Mouse (Mus musculus) midbrain, embryonic 15.5 days (tissue): ENCODE data around the gene Ctnna2. TPM values are rescaled to one million over a fixed set of nuclear protein-coding genes. Genes with fewer than 3 reads are reported as not detected.

Experiments used
- ATAC-seq: fragments of 200-750 bp; cut with Nextera tagmentation; replicated peaks from 2 replicates; pipeline ENCODE4 v1.8.0; 2017; ENCODE audit warnings: moderate TSS enrichment
- H3K27ac ChIP-seq: fragments of 300-500 bp; sonication (generic); 2 replicates; pipeline ENCODE4 v1.5.1; 2015; ENCODE audit warnings: mild to moderate bottlenecking, inconsistent platforms
- H3K27me3 ChIP-seq: fragments of 300-500 bp; sonication (generic); replicated peaks from 2 replicates; pipeline ENCODE4 v1.6.1; 2015; ENCODE audit warnings: inconsistent platforms
- H3K36me3 ChIP-seq: fragments of 300-500 bp; sonication (generic); replicated peaks from 2 replicates; pipeline ENCODE4 v1.6.1; 2015; ENCODE audit warnings: inconsistent platforms
- H3K4me1 ChIP-seq: fragments of 300-500 bp; sonication (generic); 2 replicates; pipeline ENCODE4 v1.6.1; 2015; ENCODE audit warnings: inconsistent platforms
- H3K4me2 ChIP-seq: fragments of 300-500 bp; sonication (generic); 2 replicates; pipeline ENCODE4 v1.6.1; 2015; ENCODE audit warnings: inconsistent platforms, mild to moderate bottlenecking, moderate library complexity
- H3K4me3 ChIP-seq: fragments of 300-500 bp; sonication (generic); 2 replicates; pipeline ENCODE4 v1.5.1; 2015; ENCODE audit warnings: mild to moderate bottlenecking, inconsistent platforms
- H3K9ac ChIP-seq: fragments of 300-500 bp; sonication (generic); 2 replicates; pipeline ENCODE4 v1.6.1; 2015; ENCODE audit warnings: mild to moderate bottlenecking, inconsistent platforms
- H3K9me3 ChIP-seq: fragments of 300-500 bp; sonication (generic); 2 replicates; pipeline ENCODE4 v1.6.1; 2016; ENCODE audit warnings: inconsistent platforms
- WGBS: fragments of 180-500 bp; shearing (Covaris S2); methylation state at CpG from one replicate; pipeline ENCODE4 v1.1.7; 2015; ENCODE audit warnings: mixed read lengths; 5-methylcytosine and 5-hydroxymethylcytosine counted together
- polyA plus RNA-seq: library from polyadenylated mRNA; unstranded; fragments of >200 nt; fragmentation: Nextera tagmentation; extraction: Ambion mirVana; gene quantifications from 2 replicates; pipeline ENCODE4 v1.2.1, GENCODE M21; 2015

Gene Ctnna2
- polyA plus RNA-seq, 1 experiment from 2014 or later, result 145 TPM

GRCm38 (mm10) chr6:77047568-77047967 is 931.9 kb downstream of the Ctnna2 start:
- 20% methylated on average over 1 of the region's 1 CpGs for WGBS
- H3K9me3 ChIP-seq, result no peaks in the 10 kb centered on the region
- H3K4me2 ChIP-seq, result no peak overlapping the region
- ATAC-seq, result no peak
- H3K27ac ChIP-seq, result no peak overlapping the region
- H3K4me3 ChIP-seq, result no peak overlapping the region
- no peaks in the 10 kb centered on the region for H3K36me3 ChIP-seq
- no peaks in the 10 kb centered on the region for H3K27me3 ChIP-seq
- H3K4me1 ChIP-seq, result 0 out of 2 replicates have a peak, but pooled peaks cover 7% of the 10 kb centered on the region
- H3K9ac ChIP-seq, result no peak overlapping the region

GRCm38 (mm10) chr6:77025066-77025465 is 954.4 kb downstream of the Ctnna2 start:
- H3K4me1 ChIP-seq, result no peaks in the 10 kb centered on the region
- ATAC-seq, result no peak
- H3K9ac ChIP-seq, result no peak overlapping the region

GRCm38 (mm10) chr6:77013194-77013593 is 966.3 kb downstream of the Ctnna2 start:
- 66% methylated on average over 2 of the region's 2 CpGs for WGBS
- H3K27me3 ChIP-seq, result no peaks in the 10 kb centered on the region
- no peak overlapping the region for H3K4me3 ChIP-seq
- no peak overlapping the region for H3K9ac ChIP-seq
- H3K4me2 ChIP-seq, result no peak overlapping the region
- no peak overlapping the region for H3K27ac ChIP-seq
- H3K9me3 ChIP-seq, result no peaks in the 10 kb centered on the region
- H3K36me3 ChIP-seq, result no peaks in the 10 kb centered on the region
- H3K4me1 ChIP-seq, result no peaks in the 10 kb centered on the region
- ATAC-seq, result no peak

More at GRCm38 (mm10) chr6:77025066-77025465, 954.4 kb downstream of the Ctnna2 start:
- Histone ChIP-seq H3K4me3 (no peak overlapping the region), H3K36me3 (no peaks in the 10 kb centered on the region), H3K9me3 (no peaks in the 10 kb centered on the region), H3K27ac (no peak overlapping the region), H3K27me3 (no peaks in the 10 kb centered on the region), H3K4me2 (no peak overlapping the region)

GRCm38 (mm10) chr6:77011001-77011400 is 968.5 kb downstream of the Ctnna2 start:
- H3K4me3 ChIP-seq, result no peak overlapping the region
- no peak overlapping the region for H3K27ac ChIP-seq
- ATAC-seq, result no peak
- no peaks in the 10 kb centered on the region for H3K4me1 ChIP-seq
- no peaks in the 10 kb centered on the region for H3K27me3 ChIP-seq
- no peak overlapping the region for H3K4me2 ChIP-seq
- no peaks in the 10 kb centered on the region for H3K36me3 ChIP-seq
- no peak overlapping the region for H3K9ac ChIP-seq
- no peaks in the 10 kb centered on the region for H3K9me3 ChIP-seq
- 79% methylated on average over 1 of the region's 1 CpGs for WGBS

- no peaks in the 10 kb centered on the region for H3K27me3 ChIP-seq
- H3K4me3 ChIP-seq, result no peak overlapping the region
- H3K27ac ChIP-seq, result no peak overlapping the region
- H3K9me3 ChIP-seq, result no peaks in the 10 kb centered on the region
- 75% methylated on average over 3 of the region's 3 CpGs for WGBS
- ATAC-seq, result no peak
- H3K9ac ChIP-seq, result no peak overlapping the region
- H3K36me3 ChIP-seq, result no peaks in the 10 kb centered on the region
- H3K4me1 ChIP-seq, result no peaks in the 10 kb centered on the region
- no peak overlapping the region for H3K4me2 ChIP-seq
Measured at GRCm38 (mm10) chr6:76992128-76992527, 987.4 kb downstream of the Ctnna2 start.

GRCm38 (mm10) chr6:76984773-76985172 is 994.7 kb downstream of the Ctnna2 start:
- Histone ChIP-seq H3K9me3 (no peaks in the 10 kb centered on the region), H3K27ac (no peak overlapping the region), H3K4me1 (no peaks in the 10 kb centered on the region), H3K36me3 (no peaks in the 10 kb centered on the region), H3K27me3 (no peaks in the 10 kb centered on the region), H3K4me2 (no peak overlapping the region), H3K4me3 (no peak overlapping the region), H3K9ac (no peak overlapping the region)
- no peak for ATAC-seq
- 63% methylated on average over 4 of the region's 4 CpGs for WGBS

- no peak overlapping the region for H3K4me2 ChIP-seq
- no peak for ATAC-seq
- H3K4me1 ChIP-seq, result peaks cover 7% of the 10 kb centered on the region; the same call in 1 of the 2 replicates
- H3K4me3 ChIP-seq, result no peak overlapping the region
- no peak overlapping the region for H3K27ac ChIP-seq
- 90% methylated on average over 1 of the region's 1 CpGs for WGBS
- H3K9me3 ChIP-seq, result no peaks in the 10 kb centered on the region
- no peaks in the 10 kb centered on the region for H3K36me3 ChIP-seq
- H3K9ac ChIP-seq, result no peak overlapping the region
- no peaks in the 10 kb centered on the region for H3K27me3 ChIP-seq
Measured at GRCm38 (mm10) chr6:76981651-76982050, 997.8 kb downstream of the Ctnna2 start.

- H3K9me3 ChIP-seq, result no peaks in the 10 kb centered on the region
- no peak overlapping the region for H3K27ac ChIP-seq
- H3K9ac ChIP-seq, result no peak overlapping the region
- H3K4me3 ChIP-seq, result no peak overlapping the region
- no peak overlapping the region for H3K4me2 ChIP-seq
- H3K27me3 ChIP-seq, result no peaks in the 10 kb centered on the region
- no peaks in the 10 kb centered on the region for H3K36me3 ChIP-seq
- ATAC-seq, result no peak
- 77% methylated on average over 5 of the region's 5 CpGs for whole genome bisulfite sequencing
- peaks cover 7% of the 10 kb centered on the region; the same call in 1 of the 2 replicates for H3K4me1 ChIP-seq
Measured at GRCm38 (mm10) chr6:76979247-76979850, 1000.1 kb downstream of the Ctnna2 start.

- H3K4me1 ChIP-seq, result peaks cover 7% of the 10 kb centered on the region; the same call in 1 of the 2 replicates
- peak overlapping the region; percentile 31; the same call in 1 of the 2 replicates for H3K27ac ChIP-seq
- 10% methylated on average over 3 of the region's 3 CpGs for WGBS
- no peak overlapping the region for H3K4me2 ChIP-seq
- no peak overlapping the region for H3K4me3 ChIP-seq
- ATAC-seq, result peak; percentile 88
- no peak overlapping the region for H3K9ac ChIP-seq
- H3K9me3 ChIP-seq, result no peaks in the 10 kb centered on the region
- H3K36me3 ChIP-seq, result no peaks in the 10 kb centered on the region
- H3K27me3 ChIP-seq, result no peaks in the 10 kb centered on the region
Measured at GRCm38 (mm10) chr6:76977817-76978216, 1001.7 kb downstream of the Ctnna2 start.

- Histone ChIP-seq H3K4me3 (no peak overlapping the region), H3K4me2 (no peak overlapping the region), H3K9ac (no peak overlapping the region), H3K9me3 (no peaks in the 10 kb centered on the region), H3K27me3 (no peaks in the 10 kb centered on the region), H3K36me3 (no peaks in the 10 kb centered on the region), H3K27ac (no peak overlapping the region), H3K4me1 (peaks cover 7% of the 10 kb centered on the region; the same call in 1 of the 2 replicates)
- no peak for ATAC-seq
- 44% methylated on average over 1 of the region's 1 CpGs for WGBS
Measured at GRCm38 (mm10) chr6:76974297-76974696, 1005.2 kb downstream of the Ctnna2 start.

- Histone ChIP-seq H3K9me3 (no peaks in the 10 kb centered on the region), H3K36me3 (no peaks in the 10 kb centered on the region), H3K4me3 (no peak overlapping the region), H3K4me1 (no peaks in the 10 kb centered on the region), H3K27me3 (no peaks in the 10 kb centered on the region), H3K4me2 (no peak overlapping the region), H3K27ac (0 out of 2 replicates have a peak overlapping the region, but pooled peaks have one; percentile 6), H3K9ac (no peak overlapping the region)
- 0 out of 2 replicates have a peak, but pooled peaks have one; percentile 42 for ATAC-seq
- 46% methylated on average over 5 of the region's 5 CpGs for WGBS
Measured at GRCm38 (mm10) chr6:76964998-76965432, 1014.5 kb downstream of the Ctnna2 start.

- ATAC-seq, result no peak
- Histone ChIP-seq H3K4me2 (no peak overlapping the region), H3K4me3 (no peak overlapping the region), H3K36me3 (no peaks in the 10 kb centered on the region), H3K4me1 (no peaks in the 10 kb centered on the region), H3K27ac (no peak overlapping the region), H3K9me3 (no peaks in the 10 kb centered on the region), H3K27me3 (no peaks in the 10 kb centered on the region), H3K9ac (no peak overlapping the region)
- WGBS, result 81% methylated on average over 4 of the region's 4 CpGs
Measured at GRCm38 (mm10) chr6:76908086-76908485, 1071.4 kb downstream of the Ctnna2 start.

- Histone ChIP-seq H3K4me1 (no peaks in the 10 kb centered on the region), H3K27me3 (no peaks in the 10 kb centered on the region), H3K4me3 (no peak overlapping the region), H3K27ac (no peak overlapping the region), H3K9me3 (no peaks in the 10 kb centered on the region), H3K4me2 (no peak overlapping the region), H3K36me3 (no peaks in the 10 kb centered on the region), H3K9ac (no peak overlapping the region)
- 85% methylated on average over 1 of the region's 1 CpGs for WGBS
- ATAC-seq, result no peak
Measured at GRCm38 (mm10) chr6:76897156-76897555, 1082.3 kb downstream of the Ctnna2 start.
